Mouse (Mus musculus) kidney, embryonic 14.5 days (tissue): ENCODE measurements around the gene Id3. TPM values are rescaled to one million over a fixed set of nuclear protein-coding genes. Genes with fewer than 3 reads are reported as not detected.

ENCODE experiments used
- ATAC-seq: fragments of 200-750 bp; cut with Nextera tagmentation; 2 replicates; pipeline ENCODE4 v1.8.0; 2017; ENCODE audit warnings: moderate number of reproducible peaks, mild to moderate bottlenecking, moderate TSS enrichment, moderate library complexity; ENCODE audit not compliant: low FRiP score, low TSS enrichment
- H3K27ac ChIP-seq: fragments of 300-500 bp; sonication (generic); 2 replicates; pipeline ENCODE4 v1.5.1; 2014; ENCODE audit warnings: low read depth, mild to moderate bottlenecking, low read length, moderate library complexity, mixed read lengths
- H3K27me3 ChIP-seq: fragments of 300-500 bp; sonication (generic); 2 replicates; pipeline ENCODE4 v1.6.1; 2014; ENCODE audit warnings: mild to moderate bottlenecking, low read length; ENCODE audit not compliant: control insufficient read depth, insufficient read depth
- H3K36me3 ChIP-seq: fragments of 300-500 bp; sonication (generic); 2 replicates; pipeline ENCODE4 v1.6.1; 2014; ENCODE audit warnings: low read length, mixed read lengths; ENCODE audit not compliant: control insufficient read depth, insufficient read depth
- H3K4me1 ChIP-seq: fragments of 300-500 bp; sonication (generic); 2 replicates; pipeline ENCODE4 v1.6.1; 2014; ENCODE audit warnings: low read length, mixed read lengths; ENCODE audit not compliant: control insufficient read depth, insufficient read depth
- H3K4me2 ChIP-seq: fragments of 300-500 bp; sonication (generic); replicated peaks from 2 replicates; pipeline ENCODE4 v1.6.1; 2014; ENCODE audit warnings: low read depth, mild to moderate bottlenecking, low read length
- H3K4me3 ChIP-seq: fragments of 300-500 bp; sonication (generic); 2 replicates; pipeline ENCODE4 v1.5.1; 2014; ENCODE audit warnings: mild to moderate bottlenecking, low read length
- H3K9ac ChIP-seq: fragments of 300-500 bp; sonication (generic); 2 replicates; pipeline ENCODE4 v1.6.1; 2014; ENCODE audit warnings: low read depth, mild to moderate bottlenecking, low read length, moderate library complexity
- H3K9me3 ChIP-seq: fragments of 300-500 bp; sonication (generic); 2 replicates; pipeline ENCODE4 v1.6.1; 2016; ENCODE audit warnings: low read length; ENCODE audit not compliant: control insufficient read depth
- WGBS: fragments of 180-500 bp; shearing (Covaris S2); extraction: QIAGEN DNeasy Blood & Tissue Kit; methylation state at CpG from one replicate; pipeline ENCODE4 v1.1.7; 2014; 5-methylcytosine and 5-hydroxymethylcytosine counted together
- polyA plus RNA-seq: library from polyadenylated mRNA; unstranded; fragments of >200 nt; fragmentation: Nextera tagmentation; extraction: Ambion mirVana; gene quantifications from 2 replicates; pipeline ENCODE4 v1.2.1, GENCODE M21; 2014

The Id3 gene
- polyA plus RNA-seq, 1 experiment from 2014 or later, result 848 TPM

DNA sequence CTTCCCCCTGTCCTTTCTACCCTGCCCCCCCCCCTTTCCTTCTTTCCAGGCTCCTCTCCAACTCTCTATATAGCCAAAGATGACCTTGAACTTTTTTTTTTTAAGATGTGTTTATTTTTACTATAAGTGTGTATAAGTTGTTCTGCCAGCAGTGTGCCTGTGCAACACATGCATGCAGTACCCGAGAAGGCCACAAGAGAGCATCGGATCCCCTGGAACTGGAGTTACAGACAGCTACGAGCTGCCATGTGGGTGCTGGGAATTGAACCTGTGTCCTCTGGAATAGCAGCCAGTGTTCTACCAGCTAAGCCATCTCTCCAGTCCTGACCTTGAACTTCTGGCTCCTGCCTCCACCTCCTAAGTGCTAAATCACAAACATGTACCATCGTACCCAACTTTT, 9.5 kb downstream of the Id3 start:
- Histone ChIP-seq H3K27ac (no peak overlapping the region), H3K9me3 (no peaks in the 10 kb centered on the region), H3K9ac (no peak overlapping the region), H3K27me3 (no peaks in the 10 kb centered on the region), H3K4me3 (no peak overlapping the region), H3K36me3 (no peaks in the 10 kb centered on the region), H3K4me2 (no peak overlapping the region), H3K4me1 (peaks cover 9% of the 10 kb centered on the region)
- no peak for ATAC-seq
- 94% methylated on average over 4 of the region's 4 CpGs for WGBS

DNA sequence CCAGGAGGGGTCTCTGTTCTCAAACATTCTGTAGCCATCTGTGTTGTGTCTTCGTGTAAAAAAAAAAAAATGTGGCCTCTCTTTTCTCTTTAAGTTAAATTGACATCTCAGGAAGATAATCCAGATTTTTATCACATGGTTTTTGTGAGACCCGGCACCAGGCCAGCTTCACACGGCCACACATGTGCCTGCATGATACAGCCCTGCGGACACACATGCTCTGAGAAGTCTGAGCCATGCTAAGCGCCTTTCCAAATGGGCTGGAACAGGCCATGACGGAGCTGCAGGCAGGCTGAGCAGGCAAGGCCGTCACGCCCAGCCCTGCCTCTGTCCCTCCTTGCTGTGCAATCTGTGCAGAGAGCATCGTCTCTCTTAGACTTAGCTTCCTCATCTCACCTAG, 11.2 kb downstream of the Id3 start:
- H3K9ac ChIP-seq, result no peak overlapping the region
- H3K9me3 ChIP-seq, result no peaks in the 10 kb centered on the region
- no peak overlapping the region for H3K27ac ChIP-seq
- no peaks in the 10 kb centered on the region for H3K36me3 ChIP-seq
- no peaks in the 10 kb centered on the region for H3K4me1 ChIP-seq
- H3K27me3 ChIP-seq, result no peaks in the 10 kb centered on the region
- WGBS, result 68% methylated on average over 9 of the region's 9 CpGs
- no peak overlapping the region for H3K4me2 ChIP-seq
- no peak overlapping the region for H3K4me3 ChIP-seq
- ATAC-seq, result no peak

DNA sequence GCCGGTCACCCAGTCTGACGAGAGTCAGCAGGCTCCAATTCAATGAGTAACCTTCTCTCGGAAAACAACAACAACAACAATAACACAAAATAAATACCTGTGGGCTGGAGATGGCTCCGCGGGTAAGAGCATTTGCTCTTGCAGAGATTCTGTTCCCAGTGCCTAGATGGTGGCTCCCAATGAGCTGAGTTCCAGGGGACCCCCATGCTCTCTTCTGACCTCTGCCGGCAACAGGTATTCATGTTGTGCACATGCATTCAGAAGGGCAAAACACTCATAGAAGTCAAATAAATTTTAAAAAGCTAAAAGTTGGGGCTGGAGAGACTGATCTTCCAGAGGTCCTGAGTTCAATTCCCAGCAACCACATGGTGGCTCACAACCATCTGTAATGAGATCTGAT, 15.2 kb downstream of the Id3 start:
- Histone ChIP-seq H3K27me3 (no peaks in the 10 kb centered on the region), H3K9ac (no peak overlapping the region), H3K4me2 (no peak overlapping the region), H3K4me3 (no peak overlapping the region), H3K9me3 (no peaks in the 10 kb centered on the region), H3K36me3 (no peaks in the 10 kb centered on the region), H3K4me1 (peaks cover 4% of the 10 kb centered on the region; the same call in 1 of the 2 replicates), H3K27ac (no peak overlapping the region)
- ATAC-seq, result no peak
- 80% methylated on average over 6 of the region's 6 CpGs for WGBS

DNA sequence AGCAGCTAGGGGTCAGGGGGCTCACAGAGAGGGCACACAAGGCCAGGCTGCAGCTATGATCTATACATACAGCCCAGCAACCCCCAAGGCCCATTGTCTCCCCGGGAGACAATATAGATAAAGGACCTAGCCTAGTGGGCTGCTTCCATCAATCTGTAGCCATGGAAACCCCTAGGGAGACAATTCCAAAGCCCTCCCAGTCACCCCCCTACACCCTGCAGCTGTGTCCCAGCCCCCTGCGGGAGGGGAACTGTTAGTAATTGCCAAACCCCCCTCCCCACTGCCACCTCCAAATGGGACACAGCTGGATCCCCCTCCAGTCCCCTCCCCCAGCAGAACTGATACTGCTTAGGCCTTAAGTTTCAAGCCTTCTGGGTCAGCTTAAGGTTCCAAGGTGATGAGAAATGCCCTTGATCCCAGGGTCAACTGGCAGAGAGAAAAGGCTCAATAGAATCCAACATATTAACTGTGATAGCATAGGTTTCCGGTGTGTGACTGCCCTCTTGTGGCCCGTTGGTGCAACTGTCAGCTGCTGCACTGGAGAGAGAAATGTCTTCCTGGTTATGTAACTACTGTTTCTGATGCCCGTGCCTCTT, 16.6 kb downstream of the Id3 start:
- Histone ChIP-seq H3K4me2 (no peak overlapping the region), H3K9me3 (no peaks in the 10 kb centered on the region), H3K4me3 (no peak overlapping the region), H3K36me3 (no peaks in the 10 kb centered on the region), H3K27me3 (no peaks in the 10 kb centered on the region), H3K27ac (no peak overlapping the region), H3K4me1 (peaks cover 4% of the 10 kb centered on the region; the same call in 1 of the 2 replicates), H3K9ac (no peak overlapping the region)
- peak; percentile 29 for ATAC-seq
- 19% methylated on average over 5 of the region's 5 CpGs for WGBS

DNA sequence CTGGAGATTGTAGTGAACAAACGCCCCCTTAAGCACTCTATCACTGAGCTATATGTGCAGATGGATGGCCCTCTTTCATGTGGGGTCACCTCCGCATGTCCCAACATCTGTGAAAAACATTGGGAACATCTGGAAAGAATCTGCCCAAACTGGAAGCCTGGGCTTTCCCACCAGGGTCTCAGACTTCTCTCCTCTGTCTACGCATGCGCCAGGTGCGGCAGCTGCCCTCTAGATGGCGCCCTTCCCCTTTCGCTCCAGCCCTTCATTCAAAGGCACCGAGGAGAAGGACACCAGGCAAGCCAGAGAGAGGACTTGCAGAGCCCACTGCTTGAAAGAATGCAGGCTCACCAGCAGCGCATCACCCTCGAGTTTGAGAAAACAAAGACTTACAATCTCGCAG, 20.2 kb downstream of the Id3 start:
- H3K9me3 ChIP-seq, result no peaks in the 10 kb centered on the region
- no peak overlapping the region for H3K9ac ChIP-seq
- no peak overlapping the region; the same call in 1 of the 2 replicates for H3K4me2 ChIP-seq
- 2% methylated on average over 11 of the region's 11 CpGs for WGBS
- H3K4me1 ChIP-seq, result peaks cover 4% of the 10 kb centered on the region; the same call in 1 of the 2 replicates
- no peak overlapping the region for H3K4me3 ChIP-seq
- ATAC-seq, result peak; percentile 61; the same call in 1 of the 2 replicates
- no peak overlapping the region for H3K27ac ChIP-seq
- no peaks in the 10 kb centered on the region for H3K36me3 ChIP-seq
- H3K27me3 ChIP-seq, result no peaks in the 10 kb centered on the region

DNA sequence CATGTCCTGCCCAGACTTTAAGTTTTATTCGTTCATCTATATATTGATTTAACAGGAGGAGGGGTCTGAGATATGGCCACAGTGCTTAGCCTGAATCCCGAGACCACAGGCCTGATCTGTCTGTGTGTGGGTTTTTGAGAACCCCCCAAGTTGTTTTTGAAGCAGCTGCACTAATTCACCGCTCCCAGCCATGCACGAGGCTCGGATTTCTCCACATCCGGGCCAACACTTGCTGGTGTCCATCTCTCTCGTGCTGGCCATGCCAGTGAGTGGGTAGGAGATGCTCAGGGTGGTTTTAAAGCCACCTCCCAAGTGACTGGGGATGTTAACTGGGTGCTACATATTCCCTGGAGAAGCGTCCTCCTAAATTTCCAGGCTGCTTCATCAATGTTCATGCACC, 21.7 kb downstream of the Id3 start:
- 59% methylated on average over 8 of the region's 8 CpGs for WGBS
- ATAC-seq, result no peak

DNA sequence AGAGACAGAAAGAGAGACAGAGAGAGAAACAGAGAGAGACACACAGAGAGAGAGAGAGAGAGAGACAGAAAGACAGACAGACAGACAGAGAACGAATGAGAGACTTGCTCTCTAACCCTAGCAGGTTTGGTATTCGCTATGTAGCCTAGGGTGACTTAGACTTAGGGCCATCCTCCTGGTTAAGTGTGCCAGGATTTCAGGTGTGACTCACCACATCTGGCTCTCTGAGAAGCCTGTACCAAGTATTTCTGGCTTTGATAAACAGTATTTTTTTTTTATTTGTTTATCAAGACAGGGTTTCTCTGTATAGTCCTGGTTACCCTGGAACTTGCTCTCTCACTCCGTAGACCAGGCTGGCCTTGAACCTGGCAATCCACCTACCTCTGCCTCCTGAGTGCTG, 24.4 kb downstream of the Id3 start:
- ATAC-seq, result no peak
- WGBS, result 85% methylated on average over 3 of the region's 3 CpGs
- Histone ChIP-seq H3K4me3 (no peak overlapping the region), H3K36me3 (no peaks in the 10 kb centered on the region), H3K27me3 (no peaks in the 10 kb centered on the region), H3K9ac (no peak overlapping the region), H3K27ac (no peak overlapping the region), H3K4me2 (no peak overlapping the region), H3K9me3 (no peaks in the 10 kb centered on the region), H3K4me1 (no peaks in the 10 kb centered on the region)

More for the DNA sequence above, 21.7 kb downstream of the Id3 start:
- Histone ChIP-seq H3K36me3 (no peaks in the 10 kb centered on the region), H3K9me3 (no peaks in the 10 kb centered on the region), H3K27ac (no peak overlapping the region), H3K27me3 (no peaks in the 10 kb centered on the region), H3K4me1 (peaks cover under 1% of the 10 kb centered on the region; the same call in 1 of the 2 replicates), H3K4me2 (no peak overlapping the region), H3K9ac (no peak overlapping the region), H3K4me3 (no peak overlapping the region)

DNA sequence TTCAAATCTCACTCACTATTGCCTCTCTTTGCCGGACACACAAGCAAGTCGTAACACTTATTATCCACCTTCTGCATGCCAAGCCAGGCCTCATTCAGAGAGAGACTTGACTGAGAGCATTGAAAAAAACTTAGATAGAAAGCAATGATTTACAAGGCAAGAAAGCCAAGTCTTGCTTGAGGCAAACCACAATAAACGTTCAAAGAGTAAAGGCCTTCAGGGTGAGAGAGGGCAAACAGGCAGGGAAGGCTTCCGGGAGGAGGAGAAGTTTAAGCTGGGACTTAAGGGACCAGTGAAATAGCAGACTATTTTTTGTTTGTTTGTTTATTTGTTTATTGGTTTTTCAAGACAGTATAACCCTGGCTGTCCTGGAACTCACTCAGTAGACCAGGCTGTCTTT, 27.1 kb downstream of the Id3 start:
- Histone ChIP-seq H3K9ac (no peak overlapping the region), H3K27me3 (no peaks in the 10 kb centered on the region), H3K36me3 (no peaks in the 10 kb centered on the region), H3K27ac (no peak overlapping the region), H3K4me2 (no peak overlapping the region), H3K4me3 (no peak overlapping the region), H3K4me1 (peaks cover 18% of the 10 kb centered on the region), H3K9me3 (no peaks in the 10 kb centered on the region)
- 69% methylated on average over 4 of the region's 4 CpGs for WGBS
- ATAC-seq, result no peak

DNA sequence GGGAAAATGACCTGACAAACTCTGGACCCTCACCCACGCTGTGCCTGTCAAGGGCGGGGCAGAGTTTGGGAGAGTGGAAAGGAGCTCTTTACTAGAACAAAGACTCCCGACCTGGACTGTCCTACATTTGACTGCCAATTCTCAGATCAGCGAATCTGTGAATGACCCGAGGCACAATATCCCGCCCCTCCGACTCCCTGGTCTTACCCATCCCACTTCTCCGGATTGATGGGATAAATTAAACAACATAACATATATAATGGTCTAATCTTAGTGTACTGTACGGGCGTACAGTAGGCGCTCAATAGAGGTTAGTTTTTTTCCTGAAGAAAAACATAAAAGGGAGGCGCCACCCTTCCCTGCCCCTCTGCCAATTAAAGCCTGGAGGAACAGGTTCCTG, 28.2 kb downstream of the Id3 start:
- H3K4me1 ChIP-seq, result peaks cover 23% of the 10 kb centered on the region
- no peaks in the 10 kb centered on the region for H3K36me3 ChIP-seq
- no peak overlapping the region for H3K27ac ChIP-seq
- H3K27me3 ChIP-seq, result no peaks in the 10 kb centered on the region
- peak overlapping the region; percentile 69 for H3K9ac ChIP-seq
- whole genome bisulfite sequencing, result 19% methylated on average over 12 of the region's 12 CpGs
- H3K4me3 ChIP-seq, result peak overlapping the region; percentile 80
- H3K9me3 ChIP-seq, result no peaks in the 10 kb centered on the region
- H3K4me2 ChIP-seq, result peak overlapping the region; percentile 67
- no peak for ATAC-seq
